Mouse (Mus musculus) testis, adult 2 months (tissue): ENCODE data around the gene Pja2.

ENCODE experiments used
- CTCF ChIP-seq: fragments of 200-500 bp; IDR thresholded peaks from 2 replicates; pipeline ENCODE4 v1.5.1; 2012; ENCODE audit warnings: low read depth, mild to moderate bottlenecking, inconsistent platforms, low read length, moderate library complexity; ENCODE audit not compliant: control insufficient read depth, insufficient read depth, insufficient replicate concordance
- POLR2A ChIP-seq: fragments of 200-500 bp; IDR thresholded peaks from 2 replicates; pipeline ENCODE4 v1.6.1; 2012; ENCODE audit warnings: low read depth, mild to moderate bottlenecking, inconsistent platforms, low read length, moderate library complexity; ENCODE audit not compliant: control insufficient read depth

DNA sequence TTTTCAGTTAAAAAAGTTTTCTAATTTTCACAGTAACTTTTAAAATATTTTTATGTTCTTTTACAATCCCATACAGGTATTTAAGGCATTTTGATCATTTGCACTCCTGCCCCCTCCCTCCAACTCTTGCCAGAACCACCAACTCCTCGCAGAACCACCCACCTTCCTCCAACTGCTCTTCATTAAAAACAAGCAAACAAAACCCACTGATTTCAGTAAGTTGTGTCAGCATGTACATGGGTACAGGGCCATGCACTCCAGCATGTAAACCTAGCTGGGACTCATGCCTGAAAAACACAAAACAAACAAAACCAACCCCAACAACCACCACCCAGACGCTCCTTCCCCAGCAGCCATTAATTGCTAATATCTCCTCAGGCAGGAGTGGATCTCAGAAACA lies 7.2 kb downstream of the Pja2 start:
- TF ChIP-seq CTCF (no peak), POLR2A (no peak)
